Mouse (Mus musculus) CH12.LX (cell line): Measurements from ENCODE around the gene Pbx1. TPM values are rescaled to one million over a fixed set of nuclear protein-coding genes. Genes with fewer than 3 reads are reported as not detected.

ENCODE experiments used
- DNase-seq: peaks from one replicate; pipeline ENCODE4 v3.0.0-alpha.2; 2013; ENCODE audit errors: extremely low read depth
- H3K27ac ChIP-seq: 2 replicates; pipeline ENCODE4 v1.5.1; 2012; ENCODE audit warnings: low read depth, mild to moderate bottlenecking, control low read depth, moderate library complexity; ENCODE audit not compliant: insufficient read depth
- H3K27me3 ChIP-seq: replicated peaks from 2 replicates; pipeline ENCODE3; 2012; ENCODE audit warnings: inconsistent platforms
- H3K36me3 ChIP-seq, 2 experiments: replicated peaks in 1 of 2; 2 replicates each; pipeline versions ENCODE3 to v1.6.1; 2012; ENCODE audit warnings: inconsistent platforms in 1 of 2, low read length in 1 of 2, mild to moderate bottlenecking in 1 of 2, mixed read lengths in 1 of 2, moderate library complexity in 1 of 2; ENCODE audit not compliant: control insufficient read depth in 1 of 2, insufficient read depth in 1 of 2
- H3K4me1 ChIP-seq, 2 experiments: 2 replicates each; pipeline ENCODE4 v1.6.1; 2012; ENCODE audit warnings: inconsistent platforms in 1 of 2, moderate library complexity in 1 of 2; ENCODE audit not compliant: insufficient read depth in 2 of 2, control insufficient read depth in 1 of 2
- H3K4me2 ChIP-seq: 2 replicates; pipeline ENCODE4 v1.6.1; 2012; ENCODE audit warnings: low read depth, mild to moderate bottlenecking, control low read depth; ENCODE audit not compliant: poor library complexity, insufficient read depth, severe bottlenecking
- H3K4me3 ChIP-seq, 3 experiments: fragments of 150-350 bp in 1 of 3; sonication (generic) in 1 of 3; replicated peaks in 1 of 3; 2 replicates each; pipeline versions ENCODE3 to v1.5.1; 2011 to 2012; ENCODE audit warnings: low read depth in 2 of 3, low read length in 2 of 3, mild to moderate bottlenecking in 2 of 3, moderate library complexity in 2 of 3, control low read depth in 1 of 3, improper control_type of control experiment in 1 of 3, inconsistent platforms in 1 of 3, mixed read lengths in 1 of 3; ENCODE audit not compliant: poor library complexity in 1 of 3
- H3K79me2 ChIP-seq: replicated peaks from 2 replicates; pipeline ENCODE4 v1.6.1; 2012; ENCODE audit warnings: mild to moderate bottlenecking, moderate library complexity; ENCODE audit not compliant: control insufficient read depth, poor library complexity, insufficient read depth, severe bottlenecking; ENCODE audit errors: extremely low read depth
- H3K9ac ChIP-seq: 2 replicates; pipeline ENCODE4 v1.6.1; 2012; ENCODE audit warnings: low read depth, mild to moderate bottlenecking, control low read depth, moderate library complexity; ENCODE audit not compliant: insufficient read depth
- H3K9me3 ChIP-seq: replicated peaks from 2 replicates; pipeline ENCODE3; 2012; ENCODE audit warnings: low read length, inconsistent platforms, mixed read lengths
- BHLHE40 ChIP-seq: IDR thresholded peaks from 2 replicates; pipeline ENCODE4 v1.6.1; 2011; ENCODE audit warnings: mild to moderate bottlenecking, low read depth, low read length, improper control_type of control experiment
- CHD1 ChIP-seq: IDR thresholded peaks from 2 replicates; pipeline ENCODE4 v1.6.1; 2012; ENCODE audit warnings: low read depth, low read length, improper control_type of control experiment, inconsistent platforms
- CHD2 ChIP-seq: IDR thresholded peaks from 2 replicates; pipeline ENCODE4 v1.6.1; 2011; ENCODE audit warnings: low read length, improper control_type of control experiment
- E2F4 ChIP-seq: IDR thresholded peaks from 2 replicates; pipeline ENCODE4 v1.6.1; 2011; ENCODE audit warnings: low read depth, low read length, improper control_type of control experiment; ENCODE audit not compliant: insufficient replicate concordance
- ELF1 ChIP-seq: IDR thresholded peaks from 2 replicates; pipeline ENCODE4 v1.6.1; 2014; ENCODE audit warnings: low read depth, mild to moderate bottlenecking, inconsistent platforms, low read length, improper control_type of control experiment
- EP300 ChIP-seq: IDR thresholded peaks from 2 replicates; pipeline ENCODE4 v1.6.1; 2011; ENCODE audit warnings: low read length, improper control_type of control experiment
- HCFC1 ChIP-seq: IDR thresholded peaks from 2 replicates; pipeline ENCODE4 v1.6.1; 2012; ENCODE audit warnings: low read depth, mild to moderate bottlenecking, inconsistent platforms, low read length, improper control_type of control experiment
- JUN ChIP-seq: IDR thresholded peaks from 2 replicates; pipeline ENCODE4 v1.6.1; 2011; ENCODE audit warnings: low read depth, mild to moderate bottlenecking, low read length, improper control_type of control experiment, moderate library complexity; ENCODE audit not compliant: insufficient read depth
- KAT2A ChIP-seq: IDR thresholded peaks from 2 replicates; pipeline ENCODE4 v1.6.1; 2012; ENCODE audit warnings: low read length, improper control_type of control experiment, inconsistent platforms; ENCODE audit not compliant: insufficient replicate concordance
- MAFK ChIP-seq: IDR thresholded peaks from 2 replicates; pipeline ENCODE4 v1.6.1; 2011; ENCODE audit warnings: low read length, improper control_type of control experiment; ENCODE audit not compliant: insufficient replicate concordance
- MXI1 ChIP-seq: IDR thresholded peaks from 2 replicates; pipeline ENCODE4 v1.6.1; 2011; ENCODE audit warnings: mild to moderate bottlenecking, low read depth, low read length, improper control_type of control experiment
- MYC ChIP-seq: IDR thresholded peaks from 2 replicates; pipeline ENCODE4 v1.6.1; 2011; ENCODE audit warnings: low read depth, mild to moderate bottlenecking, improper control_type of control experiment, low read length
- NELFE ChIP-seq: IDR thresholded peaks from 2 replicates; pipeline ENCODE4 v1.6.1; 2011; ENCODE audit warnings: low read depth, low read length, improper control_type of control experiment
- NRF1 ChIP-seq: IDR thresholded peaks from 2 replicates; pipeline ENCODE4 v1.6.1; 2014; ENCODE audit warnings: low read depth, mild to moderate bottlenecking, inconsistent platforms, low read length, improper control_type of control experiment, moderate library complexity
- RAD21 ChIP-seq: IDR thresholded peaks from 2 replicates; pipeline ENCODE4 v1.6.1; 2011; ENCODE audit warnings: low read depth, mild to moderate bottlenecking, low read length, improper control_type of control experiment, moderate library complexity
- SIN3A ChIP-seq: IDR thresholded peaks from 2 replicates; pipeline ENCODE4 v1.6.1; 2012; ENCODE audit warnings: low read length, improper control_type of control experiment, inconsistent platforms
- SMC3 ChIP-seq: IDR thresholded peaks from 2 replicates; pipeline ENCODE4 v1.6.1; 2011; ENCODE audit warnings: low read depth, low read length, improper control_type of control experiment
- TCF12 ChIP-seq: IDR thresholded peaks from 2 replicates; pipeline ENCODE4 v1.6.1; 2014; ENCODE audit warnings: low read depth, mild to moderate bottlenecking, inconsistent platforms, low read length, improper control_type of control experiment
- UBTF ChIP-seq: IDR thresholded peaks from 2 replicates; pipeline ENCODE4 v1.6.1; 2012; ENCODE audit warnings: low read depth, mild to moderate bottlenecking, inconsistent platforms, low read length, improper control_type of control experiment, moderate library complexity
- USF1 ChIP-seq: IDR thresholded peaks from 2 replicates; pipeline ENCODE4 v1.6.1; 2014; ENCODE audit warnings: low read depth, mild to moderate bottlenecking, inconsistent platforms, low read length, improper control_type of control experiment
- USF2 ChIP-seq: conservative IDR thresholded peaks from 2 replicates; pipeline ENCODE4 v1.6.1; 2011; ENCODE audit warnings: low read depth, low read length, improper control_type of control experiment
- ZC3H11A ChIP-seq: IDR thresholded peaks from 2 replicates; pipeline ENCODE4 v1.6.1; 2012; ENCODE audit warnings: low read depth, mild to moderate bottlenecking, inconsistent platforms, low read length, improper control_type of control experiment
- ZKSCAN1 ChIP-seq: IDR thresholded peaks from 2 replicates; pipeline ENCODE4 v1.6.1; 2012; ENCODE audit warnings: low read depth, inconsistent platforms, low read length, improper control_type of control experiment, borderline replicate concordance
- ZMIZ1 ChIP-seq: IDR thresholded peaks from 2 replicates; pipeline ENCODE4 v1.6.1; 2012; ENCODE audit warnings: low read depth, mild to moderate bottlenecking, inconsistent platforms, low read length, improper control_type of control experiment
- ZNF384 ChIP-seq: IDR thresholded peaks from 2 replicates; pipeline ENCODE4 v1.6.1; 2012; ENCODE audit warnings: low read depth, low read length, improper control_type of control experiment, inconsistent platforms
- dilution Hi-C: fragments of 300-500 bp; cut with MboI; formaldehyde crosslinking; loops from 2 replicates; pipeline ENCODE4 v1.14.3; 2020; ENCODE audit warnings: low sequenced_read_pairs; ENCODE audit not compliant: extremely low pct_unique_long_range_greater_than_20kb, extremely low pct_ligation_motif_present
- in situ Hi-C: fragments of 300-500 bp; cut with MboI; formaldehyde crosslinking; loops from 3 replicates; pipeline ENCODE4 v1.14.3; 2019; ENCODE audit warnings: low sequenced_read_pairs, low pct_ligation_motif_present, low pct_unique_long_range_greater_than_20kb, mixed read lengths
- polyA plus RNA-seq: library from polyadenylated mRNA; unstranded; fragments of >175 nt; gene quantifications from 2 replicates; pipeline ENCODE4 v1.2.1, GENCODE M21; 2012; ENCODE audit warnings: low read depth; ENCODE audit not compliant: insufficient read length
- total RNA-seq, 2 experiments: library from RNA; depleted of rRNA; stranded (reverse); fragments of 300-350 nt in 1 of 2; fragments of >200 nt in 1 of 2; gene quantifications; 2 replicates each; pipeline ENCODE4 v1.2.3; 2012 to 2014

Gene Pbx1
- total and polyA plus RNA-seq, 3 experiments: not detected

DNA sequence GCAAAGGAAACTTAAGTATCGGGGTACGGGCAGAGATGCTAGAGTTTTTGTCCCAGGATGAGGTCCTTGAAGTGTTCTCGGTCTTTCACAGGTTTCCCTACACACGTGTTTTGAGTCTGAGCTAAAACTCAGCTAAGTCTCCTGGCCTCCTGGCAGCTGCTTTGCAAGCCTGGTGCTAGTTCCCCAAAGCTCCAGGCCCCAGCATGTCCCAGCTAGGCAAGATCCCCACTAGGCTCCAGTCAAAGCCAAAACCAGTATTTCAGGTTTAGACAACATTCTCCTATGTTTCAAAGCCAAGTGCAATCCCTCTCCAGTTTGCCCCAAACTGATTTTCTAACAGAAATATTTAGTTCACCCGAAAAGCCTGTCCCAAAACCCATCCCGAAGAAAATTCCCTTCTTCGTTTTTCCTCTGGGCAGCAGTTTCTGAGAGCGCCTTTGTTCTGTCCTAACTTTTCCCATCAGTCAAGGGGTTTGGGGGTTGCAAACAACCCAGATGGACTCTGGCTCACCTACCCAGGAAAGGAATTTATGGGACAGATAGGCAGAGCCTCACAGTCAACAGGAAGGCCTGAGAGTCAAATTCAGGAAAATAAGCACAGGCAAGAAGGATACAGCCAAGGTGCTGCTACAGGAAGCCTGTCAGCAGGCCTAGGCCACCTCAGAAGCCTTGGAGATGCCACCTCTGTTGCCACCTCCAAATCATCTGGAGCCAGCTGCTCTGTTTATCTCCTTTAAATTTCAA lies 97.1 kb downstream of the Pbx1 start:
- Histone ChIP-seq H3K4me1 (no peaks in the 10 kb centered on the region), H3K9ac (no peak overlapping the region), H3K27ac (no peak overlapping the region), H3K4me2 (no peak overlapping the region), H3K4me3 (no peak overlapping the region), H3K27me3 (no peaks in the 10 kb centered on the region), H3K79me2 (no peaks in the 10 kb centered on the region), H3K36me3 (no peaks in the 10 kb centered on the region), H3K9me3 (peaks cover 81% of the 10 kb centered on the region)
- in situ Hi-C loops (no loop called here), dilution Hi-C loops (no loop called here)
- TF ChIP-seq USF2 (no peak), NRF1 (no peak), ZKSCAN1 (no peak), UBTF (no peak), MXI1 (no peak), EP300 (no peak), RAD21 (no peak), NELFE (no peak), CHD2 (no peak), JUN (no peak), KAT2A (no peak)
- DNase-seq: no peak

DNA sequence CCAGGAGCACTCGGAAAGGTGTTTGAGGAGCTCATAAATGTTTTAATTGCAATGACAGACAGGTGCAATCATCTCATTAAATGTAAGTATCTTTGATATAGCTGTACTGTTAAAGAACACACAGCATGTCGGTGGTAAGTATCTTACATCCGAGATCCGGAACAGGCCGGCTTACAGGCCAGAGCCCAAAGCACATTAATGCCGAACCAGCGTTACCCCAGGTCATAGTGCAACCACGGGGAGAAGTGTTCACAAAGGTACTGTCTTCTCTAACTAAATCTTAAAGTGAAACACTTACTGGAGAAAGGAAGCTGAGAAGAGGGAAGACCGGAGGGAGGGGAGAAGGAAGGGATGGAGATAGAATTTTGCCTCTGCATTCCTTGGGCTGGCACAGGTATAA lies 100.0 kb downstream of the Pbx1 start:
- Histone ChIP-seq H3K4me1 (no peaks in the 10 kb centered on the region), H3K27me3 (no peaks in the 10 kb centered on the region), H3K4me3 (no peak overlapping the region), H3K79me2 (no peaks in the 10 kb centered on the region), H3K27ac (no peak overlapping the region), H3K9me3 (peaks cover 89% of the 10 kb centered on the region), H3K9ac (no peak overlapping the region), H3K4me2 (no peak overlapping the region), H3K36me3 (no peaks in the 10 kb centered on the region)
- in situ Hi-C loops: no loop called here
- TF ChIP-seq USF1 (no peak), TCF12 (no peak), SMC3 (no peak)
- dilution Hi-C loops: no loop called here
- DNase-seq: no peak

DNA sequence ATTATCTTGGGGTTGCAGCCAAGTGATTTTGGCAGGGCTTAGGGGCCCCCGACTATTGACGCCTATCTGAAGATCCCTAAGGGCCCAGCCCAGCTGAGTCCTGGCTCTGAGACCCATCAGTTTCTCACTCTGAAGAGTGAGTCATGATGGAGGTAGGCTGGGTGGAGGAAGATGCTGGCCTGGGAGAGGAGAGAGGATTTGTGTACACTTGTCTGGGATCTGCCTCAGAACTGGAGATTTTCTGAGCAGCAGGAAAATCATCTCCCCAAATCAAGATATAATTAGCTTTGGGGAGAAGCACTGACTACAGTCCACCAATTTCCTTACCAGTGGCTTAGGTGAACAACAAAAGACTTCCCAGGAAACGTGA lies 103.8 kb downstream of the Pbx1 start:
- no peaks in the 10 kb centered on the region for H3K27me3 ChIP-seq
- no peaks in the 10 kb centered on the region for H3K36me3 ChIP-seq
- dilution Hi-C loops (no loop called here), in situ Hi-C loops (no loop called here)
- H3K4me2 ChIP-seq: no peak overlapping the region
- no peaks in the 10 kb centered on the region for H3K79me2 ChIP-seq
- H3K4me3 ChIP-seq: no peak overlapping the region
- no peak for DNase-seq
- no peak overlapping the region for H3K27ac ChIP-seq
- H3K9me3 ChIP-seq: peaks cover 87% of the 10 kb centered on the region
- H3K4me1 ChIP-seq: no peaks in the 10 kb centered on the region
- TF ChIP-seq CHD2 (no peak), CHD1 (no peak), SIN3A (no peak), NELFE (no peak), TCF12 (no peak), NRF1 (no peak), ZMIZ1 (no peak), MAFK (no peak), HCFC1 (no peak), BHLHE40 (no peak), ZC3H11A (no peak), MYC (no peak), JUN (no peak), E2F4 (no peak), ZNF384 (no peak), ELF1 (no peak)
- TF ChIP-seq, all 38 proteins: peak for 0
- H3K9ac ChIP-seq: no peak overlapping the region
